Mouse (Mus musculus): ENCODE measurements around the gene Rfk. TPM values are rescaled to one million over a fixed set of nuclear protein-coding genes. Genes with fewer than 3 reads are reported as not detected.

Gene Rfk
- polyA plus RNA-seq, 1 experiment from 2014 or later, result 58.4 TPM

DNA sequence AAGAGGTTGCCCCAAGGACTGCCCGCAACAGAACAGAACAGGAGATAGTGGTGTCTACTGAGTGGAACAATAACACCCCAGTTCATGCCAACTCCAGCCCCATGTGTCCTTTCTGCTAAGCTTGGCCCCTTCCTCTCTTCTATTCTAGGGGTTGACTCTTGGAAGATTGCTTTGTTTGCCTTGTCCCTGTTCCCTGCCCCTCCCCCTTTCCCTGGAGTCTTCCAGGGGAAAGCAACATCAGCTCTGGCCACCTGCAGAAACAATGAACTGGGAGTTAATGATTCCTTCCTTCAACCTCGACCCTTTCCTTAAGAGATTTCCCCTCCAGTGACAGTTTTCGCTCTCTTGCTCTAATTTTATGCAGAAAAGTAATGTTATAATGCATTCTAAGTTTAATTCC, 36.5 kb upstream of the Rfk start:
- 0 out of 2 replicates have a peak overlapping the region, but pooled peaks have one; percentile 87 for H3K27ac ChIP-seq (replicated peaks)
- no peak overlapping the region for H3K4me2 ChIP-seq
- no peak overlapping the region for H3K4me3 ChIP-seq (replicated peaks)
- H3K9me3 ChIP-seq (replicated peaks), result no peaks in the 10 kb centered on the region
- H3K4me1 ChIP-seq (replicated peaks), result peaks cover 69% of the 10 kb centered on the region
- peaks cover 14% of the 10 kb centered on the region; the same call in 1 of the 2 replicates for H3K36me3 ChIP-seq (replicated peaks)
- ATAC-seq (ENCODE audit: insufficient read depth), result no peak
- H3K9ac ChIP-seq, result no peak overlapping the region
- 0 out of 2 replicates have a peak, but pooled peaks cover 3% of the 10 kb centered on the region for H3K27me3 ChIP-seq
- 63% methylated on average over 3 of the region's 3 CpGs for WGBS (ENCODE audit: insufficient replicate concordance)

DNA sequence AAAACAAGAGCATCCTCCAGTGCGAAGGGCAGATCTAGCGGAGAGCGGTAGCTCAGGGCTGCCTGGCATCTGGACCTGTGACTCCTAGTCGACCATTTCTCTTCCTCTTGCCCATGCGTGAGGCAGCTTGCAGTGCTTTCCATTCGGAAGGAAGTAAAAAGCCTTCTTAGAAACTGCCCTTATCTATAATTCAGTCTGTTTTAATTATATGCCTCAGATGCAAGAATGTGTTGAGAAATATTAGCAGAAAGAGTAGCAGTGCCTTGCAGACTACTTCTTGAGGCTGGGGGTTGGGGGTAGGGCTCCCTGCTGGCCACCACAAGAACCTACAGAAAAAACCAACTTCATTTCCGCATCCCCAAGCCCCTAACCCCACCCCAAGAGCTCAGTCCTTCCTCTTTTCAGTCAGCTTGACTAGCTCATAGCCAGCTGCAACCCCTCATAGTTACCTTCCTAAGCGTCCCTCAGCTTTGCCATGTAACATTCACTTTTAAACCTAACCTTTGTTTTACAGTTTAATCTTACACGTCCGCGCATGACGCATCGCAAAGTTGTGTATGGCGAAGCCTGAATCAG, 34.4 kb upstream of the Rfk start:
- Histone ChIP-seq H3K36me3 (replicated peaks) (no peaks in the 10 kb centered on the region), H3K27ac (replicated peaks) (peak overlapping the region; percentile 2; the same call in 1 of the 2 replicates), H3K27me3 (0 out of 2 replicates have a peak, but pooled peaks cover 3% of the 10 kb centered on the region), H3K4me3 (replicated peaks) (no peak overlapping the region), H3K9me3 (replicated peaks) (no peaks in the 10 kb centered on the region), H3K9ac (no peak overlapping the region), H3K4me1 (replicated peaks) (peaks cover 52% of the 10 kb centered on the region), H3K4me2 (peak overlapping the region; percentile 15)
- 35% methylated on average over 14 of the region's 14 CpGs for WGBS (ENCODE audit: insufficient replicate concordance)
- no peak for ATAC-seq (ENCODE audit: insufficient read depth)

DNA sequence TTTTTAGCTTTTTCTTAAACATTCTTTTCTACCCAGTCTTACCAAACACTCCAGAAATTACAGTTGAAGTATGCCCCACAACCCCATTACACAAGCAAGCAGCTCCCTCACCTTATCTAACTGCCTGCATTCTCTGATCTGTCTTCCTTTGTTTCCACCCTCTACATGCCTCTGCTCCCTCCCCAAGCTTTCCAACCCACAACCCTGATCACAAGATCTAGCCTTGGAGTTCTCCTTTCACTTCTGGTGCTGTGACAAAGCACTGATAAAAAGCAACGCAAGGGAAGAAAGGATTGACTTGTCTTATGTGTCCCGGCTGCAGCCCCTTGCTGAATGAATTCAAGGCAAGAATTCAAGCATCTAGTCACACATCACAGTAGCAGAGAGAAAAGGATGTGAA, 32.7 kb upstream of the Rfk start:
- H3K4me1 ChIP-seq (replicated peaks), result peaks cover 51% of the 10 kb centered on the region
- no peak overlapping the region for H3K9ac ChIP-seq
- H3K27me3 ChIP-seq, result 0 out of 2 replicates have a peak, but pooled peaks cover 3% of the 10 kb centered on the region
- H3K4me3 ChIP-seq (replicated peaks), result no peak overlapping the region
- no peaks in the 10 kb centered on the region for H3K36me3 ChIP-seq (replicated peaks)
- H3K27ac ChIP-seq (replicated peaks), result peak overlapping the region; percentile 49; the same call in 1 of the 2 replicates
- 10% methylated on average over 2 of the region's 2 CpGs for WGBS (ENCODE audit: insufficient replicate concordance)
- H3K4me2 ChIP-seq, result no peak overlapping the region
- peak; percentile 32 for ATAC-seq (ENCODE audit: insufficient read depth)
- H3K9me3 ChIP-seq (replicated peaks), result no peaks in the 10 kb centered on the region

DNA sequence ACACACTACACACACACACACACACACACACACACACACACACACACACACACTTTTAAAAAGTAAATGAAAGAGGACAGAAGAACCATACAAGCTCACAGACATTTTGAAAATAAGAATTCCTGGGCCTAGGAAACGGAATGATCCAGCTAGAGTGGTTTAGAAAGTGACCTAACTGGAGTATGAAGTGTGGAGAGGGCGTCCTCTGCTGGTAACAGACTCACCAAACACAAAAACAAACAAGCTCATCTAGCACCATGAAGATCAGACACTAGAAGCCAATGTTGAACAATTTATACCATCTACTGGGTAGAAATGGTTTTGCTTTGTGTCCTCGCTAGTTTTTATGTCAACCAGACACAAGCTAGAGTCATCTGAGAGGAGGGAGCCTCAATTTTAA, 29.1 kb upstream of the Rfk start:
- Histone ChIP-seq H3K36me3 (replicated peaks) (no peaks in the 10 kb centered on the region), H3K9me3 (replicated peaks) (no peaks in the 10 kb centered on the region), H3K4me3 (replicated peaks) (no peak overlapping the region), H3K4me2 (no peak overlapping the region), H3K9ac (no peak overlapping the region), H3K27me3 (no peaks in the 10 kb centered on the region), H3K4me1 (replicated peaks) (peaks cover 28% of the 10 kb centered on the region), H3K27ac (replicated peaks) (no peak overlapping the region)
- ATAC-seq (ENCODE audit: insufficient read depth), result peak; percentile 55; the same call in 1 of the 2 replicates
- WGBS (ENCODE audit: insufficient replicate concordance), result 24% methylated on average over 3 of the region's 3 CpGs

- no peak overlapping the region for H3K27ac ChIP-seq (replicated peaks)
- peaks cover 11% of the 10 kb centered on the region; the same call in 1 of the 2 replicates for H3K4me1 ChIP-seq (replicated peaks)
- no peaks in the 10 kb centered on the region for H3K27me3 ChIP-seq
- ATAC-seq (ENCODE audit: insufficient read depth), result no peak
- H3K4me3 ChIP-seq (replicated peaks), result no peak overlapping the region
- H3K9ac ChIP-seq, result no peak overlapping the region
- WGBS (ENCODE audit: insufficient replicate concordance), result 76% methylated on average over 8 of the region's 8 CpGs
- no peaks in the 10 kb centered on the region for H3K36me3 ChIP-seq (replicated peaks)
- no peak overlapping the region for H3K4me2 ChIP-seq
- H3K9me3 ChIP-seq (replicated peaks), result no peaks in the 10 kb centered on the region
These were observed 27.3 kb upstream of the Rfk start for GRCm38 (mm10) chr19:17366364-17367090.

DNA sequence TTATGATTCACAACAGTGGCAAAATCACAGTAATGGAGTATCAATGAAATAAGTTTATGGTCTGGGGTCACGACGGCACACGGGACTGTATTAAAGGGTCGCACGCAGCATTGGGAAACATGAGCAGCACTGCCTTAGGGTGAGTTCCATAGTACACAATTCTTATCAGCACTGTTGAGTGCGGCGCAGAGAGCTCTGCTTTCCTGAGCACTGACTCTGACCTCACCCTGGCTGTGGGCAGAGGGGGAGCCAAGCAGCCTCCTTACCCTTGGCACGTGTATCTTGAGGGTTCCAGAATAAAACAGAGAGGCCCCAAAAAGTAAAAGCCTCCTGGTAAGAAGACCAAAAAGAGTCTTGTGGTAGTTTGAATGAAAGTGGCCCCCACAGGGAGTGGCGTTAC, 25.3 kb upstream of the Rfk start:
- no peaks in the 10 kb centered on the region for H3K9me3 ChIP-seq (replicated peaks)
- no peak; the same call in 1 of the 2 replicates for ATAC-seq (ENCODE audit: insufficient read depth)
- no peaks in the 10 kb centered on the region for H3K27me3 ChIP-seq
- no peak overlapping the region for H3K4me2 ChIP-seq
- no peaks in the 10 kb centered on the region for H3K36me3 ChIP-seq (replicated peaks)
- H3K4me1 ChIP-seq (replicated peaks), result peaks cover 4% of the 10 kb centered on the region; the same call in 1 of the 2 replicates
- no peak overlapping the region for H3K4me3 ChIP-seq (replicated peaks)
- 45% methylated on average over 9 of the region's 9 CpGs for WGBS (ENCODE audit: insufficient replicate concordance)
- no peak overlapping the region for H3K9ac ChIP-seq
- no peak overlapping the region for H3K27ac ChIP-seq (replicated peaks)

DNA sequence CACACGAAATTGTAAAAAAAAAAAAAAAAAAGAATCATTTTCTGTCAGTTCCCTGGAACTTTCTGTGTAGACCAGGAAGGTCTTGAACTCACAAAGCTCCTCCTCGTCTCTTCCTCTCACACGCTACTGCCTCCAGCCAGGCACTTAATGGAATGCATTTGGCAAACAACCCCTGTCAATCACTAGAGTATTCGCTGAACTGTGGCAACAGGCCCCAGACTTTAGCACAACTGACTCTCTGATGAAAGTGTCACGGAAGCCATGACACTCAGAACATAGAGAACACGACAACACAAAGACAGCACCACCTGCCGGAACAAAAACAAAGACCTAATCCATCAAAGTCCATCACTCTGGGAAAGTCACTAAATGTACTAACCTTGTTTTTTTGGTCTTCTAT, 24.3 kb upstream of the Rfk start:
- no peak overlapping the region for H3K27ac ChIP-seq (replicated peaks)
- H3K4me3 ChIP-seq (replicated peaks), result no peak overlapping the region
- H3K9me3 ChIP-seq (replicated peaks), result no peaks in the 10 kb centered on the region
- H3K27me3 ChIP-seq, result no peaks in the 10 kb centered on the region
- no peak for ATAC-seq (ENCODE audit: insufficient read depth)
- H3K4me1 ChIP-seq (replicated peaks), result peaks cover 4% of the 10 kb centered on the region; the same call in 1 of the 2 replicates
- H3K4me2 ChIP-seq, result no peak overlapping the region
- H3K9ac ChIP-seq, result no peak overlapping the region
- no peaks in the 10 kb centered on the region for H3K36me3 ChIP-seq (replicated peaks)
- 67% methylated on average over 7 of the region's 7 CpGs for WGBS (ENCODE audit: insufficient replicate concordance)

GRCm38 (mm10) chr19:17372701-17373100, 21.1 kb upstream of the Rfk start, which contains the start of gene Gcnt1:
Gene Gcnt1 (minus strand): TSS chr19:17372844.
- WGBS (ENCODE audit: insufficient replicate concordance), result 62% methylated on average over 3 of the region's 3 CpGs
- H3K36me3 ChIP-seq (replicated peaks), result no peaks in the 10 kb centered on the region

GRCm38 (mm10) chr19:17378845-17379244, 15.0 kb upstream of the Rfk start:
- Histone ChIP-seq H3K4me3 (replicated peaks) (no peak overlapping the region), H3K27me3 (no peaks in the 10 kb centered on the region)

More at GRCm38 (mm10) chr19:17372701-17373100, 21.1 kb upstream of the Rfk start, which contains the start of gene Gcnt1:
- Histone ChIP-seq H3K27me3 (no peaks in the 10 kb centered on the region), H3K4me3 (replicated peaks) (no peak within 1 kb of the TSS), H3K9ac (no peak within 1 kb of the TSS), H3K4me1 (replicated peaks) (peaks cover 8% of the 10 kb centered on the region; the same call in 1 of the 2 replicates), H3K27ac (replicated peaks) (no peak within 1 kb of the TSS), H3K4me2 (no peak within 1 kb of the TSS), H3K9me3 (replicated peaks) (no peaks in the 10 kb centered on the region)
- ATAC-seq (ENCODE audit: insufficient read depth), result no peak

GRCm38 (mm10) chr19:17380549-17380948, 13.3 kb upstream of the Rfk start:
- no peaks in the 10 kb centered on the region for H3K36me3 ChIP-seq (replicated peaks)
- ATAC-seq (ENCODE audit: insufficient read depth), result no peak
- H3K9ac ChIP-seq, result no peak overlapping the region
- no peaks in the 10 kb centered on the region for H3K9me3 ChIP-seq (replicated peaks)
- peaks cover 8% of the 10 kb centered on the region; the same call in 1 of the 2 replicates for H3K4me1 ChIP-seq (replicated peaks)
- H3K27ac ChIP-seq (replicated peaks), result no peak overlapping the region
- no peaks in the 10 kb centered on the region for H3K27me3 ChIP-seq
- H3K4me2 ChIP-seq, result no peak overlapping the region
- no peak overlapping the region for H3K4me3 ChIP-seq (replicated peaks)
- 41% methylated on average over 7 of the region's 7 CpGs for WGBS (ENCODE audit: insufficient replicate concordance)

More at GRCm38 (mm10) chr19:17378845-17379244, 15.0 kb upstream of the Rfk start:
- no peaks in the 10 kb centered on the region for H3K9me3 ChIP-seq (replicated peaks)
- no peak overlapping the region for H3K9ac ChIP-seq
- H3K4me2 ChIP-seq, result no peak overlapping the region
- H3K36me3 ChIP-seq (replicated peaks), result no peaks in the 10 kb centered on the region
- no peak for ATAC-seq (ENCODE audit: insufficient read depth)
- H3K27ac ChIP-seq (replicated peaks), result no peak overlapping the region
- peaks cover 8% of the 10 kb centered on the region; the same call in 1 of the 2 replicates for H3K4me1 ChIP-seq (replicated peaks)

DNA sequence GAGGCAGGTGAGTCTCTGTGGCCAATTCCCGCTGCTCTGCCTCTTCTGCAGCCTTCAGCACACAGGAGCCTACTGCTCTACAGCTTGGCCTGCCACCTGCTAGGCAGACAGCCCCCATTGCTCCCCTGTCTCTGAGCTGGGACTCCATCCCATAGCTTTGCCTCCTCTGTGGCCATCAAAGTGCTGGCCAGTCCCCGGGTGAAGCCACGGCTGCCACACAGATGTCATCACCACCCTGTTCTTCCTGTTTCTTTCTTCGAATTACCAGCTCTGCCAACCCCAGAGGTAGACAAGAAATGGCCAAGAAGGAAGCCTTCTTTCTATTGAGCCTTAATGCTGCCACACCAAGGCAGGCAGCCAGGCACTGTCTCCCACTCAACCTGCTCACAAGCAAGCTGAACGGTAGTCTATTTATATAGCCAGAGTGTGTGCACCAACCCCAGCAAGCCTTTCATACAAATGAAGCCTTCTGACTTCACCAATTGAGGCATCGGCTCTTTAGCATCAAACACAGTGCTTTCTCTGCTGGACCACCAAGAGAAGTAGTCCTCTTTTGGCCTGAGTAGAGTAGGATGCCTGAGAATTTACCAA, 10.9 kb upstream of the Rfk start:
- WGBS (ENCODE audit: insufficient replicate concordance), result 42% methylated on average over 6 of the region's 6 CpGs
- no peak overlapping the region for H3K4me3 ChIP-seq (replicated peaks)
- no peak for ATAC-seq (ENCODE audit: insufficient read depth)

More for the DNA sequence above, 10.9 kb upstream of the Rfk start:
- no peaks in the 10 kb centered on the region for H3K9me3 ChIP-seq (replicated peaks)
- H3K27me3 ChIP-seq, result no peaks in the 10 kb centered on the region
- H3K4me1 ChIP-seq (replicated peaks), result 0 out of 2 replicates have a peak, but pooled peaks cover 3% of the 10 kb centered on the region
- H3K9ac ChIP-seq, result no peak overlapping the region
- H3K36me3 ChIP-seq (replicated peaks), result no peaks in the 10 kb centered on the region
- H3K27ac ChIP-seq (replicated peaks), result no peak overlapping the region
- H3K4me2 ChIP-seq, result no peak overlapping the region
